Mouse (Mus musculus) bone marrow, adult 2 months (tissue): ENCODE results near the gene Dlg1.

Experiments used
- CTCF ChIP-seq: fragments of 200-500 bp; IDR thresholded peaks from 2 replicates; pipeline ENCODE4 v1.5.1; 2011; ENCODE audit warnings: low read length, control low read depth; ENCODE audit not compliant: control insufficient read depth, insufficient read depth
- POLR2A ChIP-seq: fragments of 200-500 bp; IDR thresholded peaks from 2 replicates; pipeline ENCODE4 v1.6.1; 2011; ENCODE audit warnings: low read depth, mild to moderate bottlenecking, control low read depth, low read length, borderline replicate concordance; ENCODE audit not compliant: control insufficient read depth

DNA sequence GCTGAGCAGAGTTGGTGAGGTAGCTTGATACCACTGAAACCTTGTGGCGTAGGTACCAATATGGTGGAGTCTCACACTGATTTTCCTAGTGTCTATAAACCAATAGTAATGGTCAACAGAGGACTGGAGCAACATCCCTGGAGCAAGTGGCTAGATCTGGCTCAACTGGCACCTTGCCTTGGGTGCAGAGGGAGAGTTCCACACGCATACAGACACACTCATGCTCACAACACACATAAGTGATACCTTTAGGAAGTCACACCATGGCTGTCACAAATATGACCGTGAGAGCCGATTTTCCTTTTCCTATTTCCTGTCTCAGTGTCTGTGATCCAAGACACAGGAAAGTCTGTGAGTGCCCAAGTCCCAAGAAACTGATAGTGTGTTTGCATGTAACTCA is 212.1 kb downstream of the Dlg1 start:
- TF ChIP-seq CTCF (no peak), POLR2A (no peak)
